8 mouse cellular contexts compared by ENCODE assay signal in genomic region chr14:26637025-26637850, GRCm38 (mm10). TPM values are rescaled to one million over a fixed set of nuclear protein-coding genes. Genes with fewer than 3 reads are reported as not detected.
DNase-seq lines count a peak whose midpoint lies in the region; ATAC-seq lines count a peak whose summit lies in the region.

No protein-coding gene starts in this region.

- peak overlapping the region; percentile 79 for H3K9ac ChIP-seq in heart, embryonic 13.5 days
- H3K9ac ChIP-seq in liver, embryonic 16.5 days (ENCODE audit: low read depth, low read length) = peak overlapping the region; percentile 70
- peak overlapping the region; percentile 74 for H3K9ac ChIP-seq in stomach, embryonic 16.5 days (ENCODE audit: low read length)

- no peak for ATAC-seq in cerebellum, adult (ENCODE audit: insufficient number of reproducible peaks, low FRiP score, low TSS enrichment)
- peak; percentile 32 for ATAC-seq in erythroblast, adult 5-6 weeks (replicated peaks; ENCODE audit: low FRiP score, poor library complexity, severe bottlenecking)
- ATAC-seq in heart, embryonic 13.5 days (ENCODE audit: extremely low read depth, insufficient number of reproducible peaks, low FRiP score, low TSS enrichment) = no peak
- ATAC-seq in liver, embryonic 16.5 days (ENCODE audit: low read depth) = 0 out of 2 replicates have a peak, but pooled peaks have one; percentile 0
- ATAC-seq in stomach, embryonic 16.5 days (ENCODE audit: insufficient read depth, low FRiP score) = no peak

- H3K4me3 ChIP-seq in heart, embryonic 13.5 days = peak overlapping the region; percentile 91
- peak overlapping the region; percentile 94 for H3K4me3 ChIP-seq in liver, embryonic 16.5 days (ENCODE audit: low read depth, low read length)
- H3K4me3 ChIP-seq in stomach, embryonic 16.5 days (replicated peaks; ENCODE audit: low read length) = peak overlapping the region; percentile 96

- WGBS in heart, embryonic 13.5 days = 17% methylated on average over 17 of the region's 17 CpGs
- 22% methylated on average over 17 of the region's 17 CpGs for WGBS in liver, embryonic 16.5 days (ENCODE audit: insufficient replicate concordance)
- 21% methylated on average over 17 of the region's 17 CpGs for WGBS in stomach, embryonic 16.5 days

- H3K9me3 ChIP-seq in heart, embryonic 13.5 days = no peaks in the 10 kb centered on the region
- no peaks in the 10 kb centered on the region for H3K9me3 ChIP-seq in liver, embryonic 16.5 days (replicated peaks; ENCODE audit: control insufficient read depth, low read length)
- H3K9me3 ChIP-seq in stomach, embryonic 16.5 days (replicated peaks; ENCODE audit: control insufficient read depth, low read length) = no peaks in the 10 kb centered on the region

- peaks cover 32% of the 10 kb centered on the region for H3K4me1 ChIP-seq in heart, embryonic 13.5 days
- H3K4me1 ChIP-seq in liver, embryonic 16.5 days (ENCODE audit: control insufficient read depth, low read depth, low read length) = peaks cover 20% of the 10 kb centered on the region
- H3K4me1 ChIP-seq in stomach, embryonic 16.5 days (ENCODE audit: control insufficient read depth, insufficient read depth, low read length) = peaks cover 15% of the 10 kb centered on the region

- peak; percentile 40 for DNase-seq in cerebellum, adult 11 months
- DNase-seq in NIH3T3 (ENCODE audit: low read depth) = peak; percentile 89
- DNase-seq in kidney, postnatal 10 days = peak; percentile 60

- peak overlapping the region; percentile 94 for H3K27ac ChIP-seq in heart, embryonic 13.5 days (replicated peaks)
- H3K27ac ChIP-seq in liver, embryonic 16.5 days (ENCODE audit: low read length) = peak overlapping the region; percentile 87
- H3K27ac ChIP-seq in stomach, embryonic 16.5 days (ENCODE audit: low read length) = peak overlapping the region; percentile 94

- peaks cover 9% of the 10 kb centered on the region for H3K36me3 ChIP-seq in heart, embryonic 13.5 days
- H3K36me3 ChIP-seq in liver, embryonic 16.5 days (ENCODE audit: control insufficient read depth, insufficient read depth) = no peaks in the 10 kb centered on the region
- no peaks in the 10 kb centered on the region for H3K36me3 ChIP-seq in stomach, embryonic 16.5 days (ENCODE audit: control insufficient read depth, insufficient read depth, low read length)

- H3K4me2 ChIP-seq in heart, embryonic 13.5 days = peak overlapping the region; percentile 67
- peak overlapping the region; percentile 87 for H3K4me2 ChIP-seq in liver, embryonic 16.5 days (ENCODE audit: low read depth, low read length)
- peak overlapping the region; percentile 69 for H3K4me2 ChIP-seq in stomach, embryonic 16.5 days (ENCODE audit: low read depth, low read length)

- no peaks in the 10 kb centered on the region for H3K27me3 ChIP-seq in heart, embryonic 13.5 days (replicated peaks)
- no peaks in the 10 kb centered on the region for H3K27me3 ChIP-seq in liver, embryonic 16.5 days (ENCODE audit: control insufficient read depth, insufficient read depth, low read depth, low read length)
- H3K27me3 ChIP-seq in stomach, embryonic 16.5 days (ENCODE audit: control insufficient read depth, insufficient read depth, low read length) = no peaks in the 10 kb centered on the region

RNA-seq across cellular contexts. Expression of gene Arf4, which starts 0.6 kb away (rescaled TPM):
- total RNA-seq in erythroblast, adult 5-6 weeks (2015; ENCODE audit: low replicate concordance) = 66.7 and 100 TPM in 2 replicates
- 10.5 and 37.7 TPM in 2 replicates for total RNA-seq in erythroblast, adult 5-6 weeks (2017; ENCODE audit: low replicate concordance)
- 440 and 447 TPM in 2 replicates for polyA plus RNA-seq in heart, embryonic 13.5 days (2015; fragmentation: Nextera tagmentation; extraction: Ambion mirVana)
- polyA plus RNA-seq in liver, embryonic 16.5 days (2015; fragmentation: Nextera tagmentation; extraction: Ambion mirVana) = 154 and 161 TPM in 2 replicates
- 645 and 647 TPM in 2 replicates for polyA plus RNA-seq in stomach, embryonic 16.5 days (2015; fragmentation: Nextera tagmentation; extraction: Ambion mirVana)

RNA-seq across cellular contexts. Expression of gene Pde12, which starts 32.4 kb away (rescaled TPM):
- total RNA-seq in erythroblast, adult 5-6 weeks (2015; ENCODE audit: low replicate concordance) = 2.5 and 4.0 TPM in 2 replicates
- total RNA-seq in erythroblast, adult 5-6 weeks (2017; ENCODE audit: low replicate concordance) = 3.1 and 3.7 TPM in 2 replicates
- 7.5 and 7.6 TPM in 2 replicates for polyA plus RNA-seq in heart, embryonic 13.5 days (2015; fragmentation: Nextera tagmentation; extraction: Ambion mirVana)
- polyA plus RNA-seq in liver, embryonic 16.5 days (2015; fragmentation: Nextera tagmentation; extraction: Ambion mirVana) = 4.6 TPM in 2 replicates
- polyA plus RNA-seq in stomach, embryonic 16.5 days (2015; fragmentation: Nextera tagmentation; extraction: Ambion mirVana) = 9.0 and 9.3 TPM in 2 replicates

RNA-seq across cellular contexts. Expression of gene Dnah12, which starts 55.8 kb away (rescaled TPM):
- 0.21 and 0.38 TPM in 2 replicates for total RNA-seq in erythroblast, adult 5-6 weeks (2015; ENCODE audit: low replicate concordance)
- total RNA-seq in erythroblast, adult 5-6 weeks (2017; ENCODE audit: low replicate concordance) = 0.14 and 1.0 TPM in 2 replicates
- 0.01 TPM in 2 replicates for polyA plus RNA-seq in heart, embryonic 13.5 days (2015; fragmentation: Nextera tagmentation; extraction: Ambion mirVana)
- 0.01 and 0.02 TPM in 2 replicates for polyA plus RNA-seq in liver, embryonic 16.5 days (2015; fragmentation: Nextera tagmentation; extraction: Ambion mirVana)
- polyA plus RNA-seq in stomach, embryonic 16.5 days (2015; fragmentation: Nextera tagmentation; extraction: Ambion mirVana) = 0.05 and 0.06 TPM in 2 replicates

Comparison
In these comparisons a context has a peak if more than half of its experiments do, and no peak if none do; other contexts are left out.
1. ATAC-seq: peak in erythroblast, adult 5-6 weeks (single experiment) and liver, embryonic 16.5 days (single experiment); none in cerebellum, adult (single experiment), heart, embryonic 13.5 days (single experiment) and stomach, embryonic 16.5 days (single experiment).
2. Peak in every context shown above with its lines, with median percentiles within 50 percentile points of each other: DNase-seq, H3K27ac ChIP-seq, H3K4me2 ChIP-seq, H3K4me3 ChIP-seq and H3K9ac ChIP-seq.